Mouse (Mus musculus) ES-Bruce4 (cell line): Measurements from ENCODE around the gene Rrp7a. TPM values are rescaled to one million over a fixed set of nuclear protein-coding genes. Genes with fewer than 3 reads are reported as not detected.

Experiments used
- H3K27ac ChIP-seq: 2 replicates; pipeline ENCODE4 v1.5.1; 2012; ENCODE audit warnings: low read length, inconsistent platforms; ENCODE audit not compliant: insufficient read depth
- H3K27me3 ChIP-seq: 2 replicates; pipeline ENCODE4 v1.6.1; 2012; ENCODE audit warnings: mild to moderate bottlenecking, low read length, inconsistent platforms; ENCODE audit not compliant: control insufficient read depth, poor library complexity, insufficient read depth, severe bottlenecking
- H3K36me3 ChIP-seq: 2 replicates; pipeline ENCODE4 v1.6.1; 2012; ENCODE audit warnings: inconsistent platforms, mild to moderate bottlenecking, low read length, moderate library complexity; ENCODE audit not compliant: control insufficient read depth, poor library complexity, insufficient read depth, severe bottlenecking
- H3K4me1 ChIP-seq: one replicate; pipeline ENCODE4 v1.8.1; 2011; ENCODE audit warnings: low read length; ENCODE audit not compliant: control insufficient read depth, insufficient read depth
- H3K4me3 ChIP-seq: 2 replicates; pipeline ENCODE4 v1.5.1; 2011; ENCODE audit warnings: low read depth, mild to moderate bottlenecking, low read length
- H3K9ac ChIP-seq: 2 replicates; pipeline ENCODE4 v1.6.1; 2012; ENCODE audit warnings: low read depth, mild to moderate bottlenecking, inconsistent platforms; ENCODE audit not compliant: poor library complexity, severe bottlenecking
- H3K9me3 ChIP-seq: replicated peaks from 2 replicates; pipeline ENCODE4 v1.6.1; 2012; ENCODE audit warnings: mild to moderate bottlenecking, low read length, inconsistent platforms; ENCODE audit not compliant: control insufficient read depth, poor library complexity, insufficient read depth, severe bottlenecking
- CTCF ChIP-seq: IDR thresholded peaks from one replicate; pipeline ENCODE4 v1.8.1; 2011; ENCODE audit warnings: low read depth, low read length
- EP300 ChIP-seq: IDR thresholded peaks from 2 replicates; pipeline ENCODE4 v1.6.1; 2011; ENCODE audit warnings: low read depth, low read length; ENCODE audit not compliant: insufficient read depth
- POLR2A ChIP-seq: IDR thresholded peaks from one replicate; pipeline ENCODE4 v1.8.1; 2011; ENCODE audit warnings: low read length; ENCODE audit not compliant: insufficient read depth
- polyA plus RNA-seq: library from polyadenylated mRNA; stranded (reverse); fragments of >200 nt; gene quantifications from 2 replicates; pipeline ENCODE4 v1.2.4, GENCODE M21; 2011; ENCODE audit warnings: low read depth; ENCODE audit not compliant: missing spikeins, insufficient read depth, insufficient read length

Rrp7a gene
- polyA plus RNA-seq, 1 experiment, result 90.8 TPM

GRCm38 (mm10) chr15:83149196-83150072, 26.8 kb upstream of the Rrp7a start, which contains the start of gene Poldip3:
Gene Poldip3 (minus strand): TSS chr15:83149384.
- TF ChIP-seq POLR2A (peak; percentile 100), CTCF (no peak)
- Histone ChIP-seq H3K9me3 (no peaks in the 10 kb centered on the region), H3K4me3 (peak within 1 kb of the TSS; percentile 99), H3K9ac (peak within 1 kb of the TSS; percentile 94), H3K27me3 (no peaks in the 10 kb centered on the region), H3K27ac (peak within 1 kb of the TSS; percentile 96), H3K4me1 (no peaks in the 10 kb centered on the region), H3K36me3 (peaks cover 12% of the 10 kb centered on the region)

- TF ChIP-seq EP300 (no peak), POLR2A (no peak), CTCF (no peak)
- Histone ChIP-seq H3K4me3 (peak overlapping the region; percentile 99), H3K36me3 (peaks cover 12% of the 10 kb centered on the region), H3K27me3 (no peaks in the 10 kb centered on the region), H3K9ac (peak overlapping the region; percentile 94), H3K4me1 (no peaks in the 10 kb centered on the region), H3K27ac (peak overlapping the region; percentile 63; the same call in 1 of the 2 replicates), H3K9me3 (no peaks in the 10 kb centered on the region)
Observed at GRCm38 (mm10) chr15:83148801-83149195, 26.2 kb upstream of the Rrp7a start.

- peaks cover 12% of the 10 kb centered on the region for H3K36me3 ChIP-seq
- no peak for TF ChIP-seq EP300
- no peak for TF ChIP-seq CTCF
- no peak for TF ChIP-seq POLR2A
- H3K27ac ChIP-seq, result no peak overlapping the region
- H3K9me3 ChIP-seq, result no peaks in the 10 kb centered on the region
- no peaks in the 10 kb centered on the region for H3K4me1 ChIP-seq
- H3K9ac ChIP-seq, result peak overlapping the region; percentile 94
- peak overlapping the region; percentile 99 for H3K4me3 ChIP-seq
- no peaks in the 10 kb centered on the region for H3K27me3 ChIP-seq
Observed at GRCm38 (mm10) chr15:83148395-83148794, 25.8 kb upstream of the Rrp7a start.

- no peak for TF ChIP-seq POLR2A
- no peak for TF ChIP-seq EP300
- Histone ChIP-seq H3K36me3 (peaks cover 12% of the 10 kb centered on the region), H3K4me3 (no peak overlapping the region), H3K27ac (no peak overlapping the region), H3K9me3 (no peaks in the 10 kb centered on the region), H3K4me1 (no peaks in the 10 kb centered on the region), H3K27me3 (no peaks in the 10 kb centered on the region), H3K9ac (no peak overlapping the region)
Observed at GRCm38 (mm10) chr15:83145541-83145940, 22.9 kb upstream of the Rrp7a start.

GRCm38 (mm10) chr15:83142861-83143260, 20.3 kb upstream of the Rrp7a start:
- Histone ChIP-seq H3K4me3 (no peak overlapping the region), H3K9ac (no peak overlapping the region), H3K36me3 (peaks cover 21% of the 10 kb centered on the region), H3K9me3 (no peaks in the 10 kb centered on the region), H3K27ac (no peak overlapping the region), H3K27me3 (no peaks in the 10 kb centered on the region), H3K4me1 (no peaks in the 10 kb centered on the region)
- TF ChIP-seq CTCF (no peak), EP300 (no peak), POLR2A (no peak)

GRCm38 (mm10) chr15:83135654-83136053, 13.1 kb upstream of the Rrp7a start:
- H3K9me3 ChIP-seq, result no peaks in the 10 kb centered on the region
- peaks cover 66% of the 10 kb centered on the region for H3K36me3 ChIP-seq
- no peak overlapping the region for H3K4me3 ChIP-seq
- no peak overlapping the region for H3K27ac ChIP-seq
- TF ChIP-seq EP300, result no peak
- TF ChIP-seq POLR2A, result no peak
- no peaks in the 10 kb centered on the region for H3K27me3 ChIP-seq
- H3K9ac ChIP-seq, result no peak overlapping the region
- no peaks in the 10 kb centered on the region for H3K4me1 ChIP-seq
